In the genomic region with DNA sequence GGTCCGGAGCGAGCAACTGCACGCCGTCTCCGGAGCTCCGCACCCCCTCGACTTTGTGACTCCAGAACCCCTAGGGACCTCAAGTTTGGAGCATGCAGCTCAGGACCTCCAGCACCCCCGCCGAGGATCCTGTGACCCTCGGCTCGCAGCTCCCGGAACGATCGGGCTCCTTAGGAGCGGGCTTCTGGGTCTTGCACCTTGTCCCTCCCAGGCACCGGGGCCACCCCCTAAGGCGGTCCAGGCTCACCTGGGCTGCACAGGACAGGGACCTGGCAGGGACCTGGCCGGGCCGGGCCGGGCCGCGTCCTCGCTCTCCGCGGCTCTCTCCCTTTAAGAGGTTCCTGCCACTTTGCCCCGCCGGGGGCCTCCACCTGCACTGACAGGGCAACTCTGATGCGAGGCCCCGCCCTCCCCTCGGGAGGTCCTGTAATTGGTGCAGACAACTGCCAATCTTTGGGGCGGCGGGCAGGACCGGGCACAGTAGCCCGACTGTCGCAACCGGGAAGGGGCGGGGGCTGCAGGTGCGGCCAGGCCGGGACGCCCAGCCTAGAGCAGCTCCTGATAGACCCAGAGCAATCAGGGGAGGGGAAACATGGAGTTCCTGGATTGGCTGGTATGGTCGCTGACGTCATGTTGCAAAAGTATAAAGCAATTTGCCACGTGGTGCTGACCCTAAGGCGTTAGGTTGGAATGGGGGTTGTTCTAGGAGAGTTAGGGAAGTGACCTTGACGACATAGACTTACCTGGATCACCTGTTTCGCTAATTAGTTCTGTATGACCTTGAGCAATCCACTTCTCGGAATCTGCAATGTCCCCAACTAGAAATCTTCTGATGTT, we compare ENCODE assay signal across 8 mouse cellular contexts. TPM values are rescaled to one million over a fixed set of nuclear protein-coding genes. Genes with fewer than 3 reads are reported as not detected.
DNase-seq lines count a peak whose midpoint lies in the region; ATAC-seq and TF ChIP-seq lines count a peak whose summit lies in the region.

A gene (minus strand): TSS at position 389 of the 837 bp plus-strand sequence.

- ATAC-seq in activated CD4-positive, CD25-positive, alpha-beta regulatory T cell, adult 4 months: peak; percentile 97

- H3K27ac ChIP-seq in cortical plate, adult 2 months (ENCODE audit: insufficient read depth, low read length): no peak within 1 kb of the TSS

- no peak for TF ChIP-seq CTCF in cortical plate, adult 2 months (IDR thresholded peaks at IDR 0.05; ENCODE audit: extremely low read depth, insufficient read depth, low read length)

- H3K36me3 ChIP-seq in megakaryocyte, embryonic 14.5 days (replicated peaks; ENCODE audit: low read length): peaks cover 35% of the 10 kb centered on the region

- H3K4me3 ChIP-seq in cortical plate, adult 2 months (ENCODE audit: insufficient read depth, low read length): peak within 1 kb of the TSS; percentile 59
- peak within 1 kb of the TSS; percentile 99 for H3K4me3 ChIP-seq in megakaryocyte, embryonic 14.5 days (replicated peaks)

- no peaks in the 10 kb centered on the region for H3K9me3 ChIP-seq in megakaryocyte, embryonic 14.5 days

- TF ChIP-seq POLR2A in cortical plate, adult 2 months (IDR thresholded peaks at IDR 0.05; ENCODE audit: extremely low read depth, insufficient read depth, low read length): peak; percentile 35; the same call in 1 of the 2 replicates

- H3K27me3 ChIP-seq in megakaryocyte, embryonic 14.5 days (replicated peaks): no peaks in the 10 kb centered on the region

- H3K4me1 ChIP-seq in cortical plate, adult 2 months (ENCODE audit: control insufficient read depth, insufficient read depth, low read length): peaks cover 3% of the 10 kb centered on the region
- peaks cover 82% of the 10 kb centered on the region for H3K4me1 ChIP-seq in megakaryocyte, embryonic 14.5 days

- peak; percentile 98 to 99 for DNase-seq in gastrocnemius, adult 8-10 months (ENCODE audit: low spot score in 2 of 2)
- DNase-seq in hindlimb bud, embryonic 11.5 days (ENCODE audit: extremely low spot score, low read depth, low spot score): peak; percentile 75
- peak; percentile 93 to 95 for DNase-seq in left cerebral cortex, adult 8-10 months (ENCODE audit: low spot score in 2 of 2)
- DNase-seq in right cerebral cortex, postnatal 10 days (ENCODE audit: low spot score in 2 of 2): peak; percentile 93 to 94
- peak; percentile 97 for DNase-seq in urinary bladder, postnatal 25 days (ENCODE audit: low spot score)

RNA-seq across cellular contexts. Expression of the gene that starts here (rescaled TPM):
- 10 to 100 TPM; 26.9 to 27.1 TPM for polyA plus RNA-seq in activated CD4-positive, CD25-positive, alpha-beta regulatory T cell, adult 4 months (2017; shearing (Covaris generic))
- 36.5 and 37.8 TPM in 2 replicates for polyA plus RNA-seq in cortical plate, adult 2 months (2012; rRNA removed)
- 100 to 1,000 TPM; 114 to 129 (median 121) TPM for total RNA-seq in gastrocnemius, adult 8-10 months (2022)
- 10 to 100 TPM; 50.5 to 60.6 (median 55.6) TPM for total RNA-seq in left cerebral cortex, adult 8-10 months (2022)
- 90.5 and 122 TPM in 2 replicates for polyA plus RNA-seq in megakaryocyte, embryonic 14.5 days (2012; ENCODE audit: insufficient read depth, low replicate concordance)
